Mouse (Mus musculus): ENCODE measurements at regions not wholly inside any gene's neighbourhood (a gene's known extent, or its start where the extent isn't known, plus 50 kb on each side); places are given as distances from the start of the nearest gene placed in this dataset.

GRCm38 (mm10) chr16:92960740-92961139, 134.8 kb upstream of the Runx1 start:
- TF ChIP-seq CTCF (IDR thresholded peaks at IDR 0.05; ENCODE audit: low read depth, low read length) (no peak), TAL1 (conservative IDR thresholded peaks at IDR 0.05; ENCODE audit: low read depth, low read length) (no peak), GATA1 (IDR thresholded peaks at IDR 0.05; ENCODE audit: borderline replicate concordance, low read length) (no peak), POLR2AphosphoS5 (IDR thresholded peaks at IDR 0.05; ENCODE audit: insufficient replicate concordance, low read depth, low read length) (no peak)
